Comparison of ENCODE assay signal across 20 mouse cellular contexts in genomic region chr4:85262606-85263005, GRCm38 (mm10). TPM values are rescaled to one million over a fixed set of nuclear protein-coding genes. Genes with fewer than 3 reads are reported as not detected.
DNase-seq lines count a peak whose midpoint lies in the region; ATAC-seq and TF ChIP-seq lines count a peak whose summit lies in the region.
"Had no signal": no experiment of that assay in that cellular context is flagged by ENCODE, and none has a peak within 500 bp of the region (broad histone marks: within the 10 kb centered on the region; RNA-seq: fewer than 3 reads in every experiment).

No protein-coding gene starts in this region.

- H3K4me3 ChIP-seq in forebrain, postnatal 0 days (ENCODE audit: low read depth, low read length): no peak overlapping the region
- no peak overlapping the region for H3K4me3 ChIP-seq in forebrain, embryonic 12.5 days (replicated peaks)
- H3K4me3 ChIP-seq in left cerebral cortex, adult 2 months: no peak overlapping the region
- no peak overlapping the region for H3K4me3 ChIP-seq in kidney, adult 2 months (ENCODE audit: insufficient read depth, low read depth, low read length)
- H3K4me3 ChIP-seq: embryonic facial prominence, embryonic 10.5 days; gastrocnemius, adult 2 months; neural tube, embryonic 13.5 days; stomach, embryonic 15.5 days had no signal

- intact Hi-C loops in left cerebral cortex, adult 2 months (cut with DNase I): no loop called here
- intact Hi-C loops in left cerebral cortex, postnatal 36 days (cut with DNase I): no loop called here

- H3K4me1 ChIP-seq in forebrain, postnatal 0 days (ENCODE audit: insufficient read depth): peaks cover 28% of the 10 kb centered on the region
- peaks cover 4% of the 10 kb centered on the region; the same call in 1 of the 2 replicates for H3K4me1 ChIP-seq in forebrain, embryonic 12.5 days
- H3K4me1 ChIP-seq in kidney, adult 2 months (ENCODE audit: control insufficient read depth, insufficient read depth, low read length): no peaks in the 10 kb centered on the region
- H3K4me1 ChIP-seq: embryonic facial prominence, embryonic 10.5 days; stomach, embryonic 15.5 days had no signal

- no peak overlapping the region for H3K4me2 ChIP-seq in forebrain, postnatal 0 days (ENCODE audit: low read depth)
- no peak overlapping the region for H3K4me2 ChIP-seq in forebrain, embryonic 12.5 days
- H3K4me2 ChIP-seq: heart, embryonic 11.5 days; liver, embryonic 11.5 days; neural tube, embryonic 13.5 days; stomach, embryonic 15.5 days had no signal

- H3K36me3 ChIP-seq in forebrain, postnatal 0 days (ENCODE audit: insufficient read depth): no peaks in the 10 kb centered on the region
- H3K36me3 ChIP-seq in forebrain, embryonic 12.5 days (replicated peaks): no peaks in the 10 kb centered on the region
- H3K36me3 ChIP-seq in kidney, adult 2 months (ENCODE audit: control insufficient read depth, insufficient read depth, low read length): no peaks in the 10 kb centered on the region
- H3K36me3 ChIP-seq: embryonic facial prominence, embryonic 10.5 days; neural tube, embryonic 13.5 days; stomach, embryonic 15.5 days had no signal

- no peak for DNase-seq in forebrain, postnatal 0 days
- no peak for DNase-seq in left cerebral cortex, adult 2 months (ENCODE audit: extremely low spot score in 1 of 2, low spot score in 2 of 2)
- no peak for DNase-seq in left cerebral cortex, postnatal 36 days (ENCODE audit: low spot score in 2 of 2)
- DNase-seq in adrenal gland, adult 8-10 months: peak; percentile 59
- peak; percentile 32 for DNase-seq in adrenal gland, postnatal 25 days
- no peak for DNase-seq in kidney, adult 2 months
- DNase-seq: gastrocnemius, adult 2 months; heart, postnatal 10 days; kidney, adult 9 months; kidney, postnatal 25 days; lung, adult 18-20 months; lung, postnatal 36 days had no signal

- ATAC-seq in forebrain, postnatal 0 days: no peak
- ATAC-seq in forebrain, embryonic 12.5 days (ENCODE audit: low FRiP score): no peak

- no peak for TF ChIP-seq POLR2A in kidney, adult 2 months (IDR thresholded peaks at IDR 0.05; ENCODE audit: low read depth, low read length)

- H3K9ac ChIP-seq in forebrain, postnatal 0 days: no peak overlapping the region
- no peak overlapping the region for H3K9ac ChIP-seq in forebrain, embryonic 12.5 days
- H3K9ac ChIP-seq: neural tube, embryonic 13.5 days; stomach, embryonic 15.5 days had no signal

- 64% methylated on average over 13 of the region's 13 CpGs for WGBS in forebrain, postnatal 0 days
- 77% methylated on average over 13 of the region's 13 CpGs for WGBS in forebrain, embryonic 12.5 days
- WGBS in kidney, adult 2 months: 91% methylated on average over 13 of the region's 13 CpGs

- H3K27ac ChIP-seq in forebrain, postnatal 0 days (ENCODE audit: low read depth, low read length): peak overlapping the region; percentile 80
- H3K27ac ChIP-seq in forebrain, embryonic 12.5 days: no peak overlapping the region
- peak overlapping the region; percentile 29; the same call in 1 of the 2 replicates for H3K27ac ChIP-seq in left cerebral cortex, adult 2 months
- H3K27ac ChIP-seq in kidney, adult 2 months (ENCODE audit: insufficient read depth, low read depth, low read length): no peak overlapping the region
- H3K27ac ChIP-seq: embryonic facial prominence, embryonic 10.5 days; gastrocnemius, adult 2 months; neural tube, embryonic 13.5 days; stomach, embryonic 15.5 days had no signal

- no peak for TF ChIP-seq CTCF in forebrain, postnatal 0 days (IDR thresholded peaks at IDR 0.05; ENCODE audit: low read depth)
- TF ChIP-seq CTCF in left cerebral cortex, adult 2 months (IDR thresholded peaks at IDR 0.05): no peak
- no peak for TF ChIP-seq CTCF in kidney, adult 2 months (conservative IDR thresholded peaks at IDR 0.05; ENCODE audit: insufficient read depth, insufficient read length, low read depth, low read length)

- H3K27me3 ChIP-seq in forebrain, postnatal 0 days (ENCODE audit: insufficient read depth, low read length): no peaks in the 10 kb centered on the region
- no peaks in the 10 kb centered on the region for H3K27me3 ChIP-seq in forebrain, embryonic 12.5 days
- no peaks in the 10 kb centered on the region for H3K27me3 ChIP-seq in kidney, adult 2 months (replicated peaks; ENCODE audit: control insufficient read depth, insufficient read depth, low read length)
- H3K27me3 ChIP-seq: neural tube, embryonic 13.5 days; stomach, embryonic 15.5 days had no signal

- no peaks in the 10 kb centered on the region for H3K9me3 ChIP-seq in forebrain, postnatal 0 days (ENCODE audit: low read length)
- no peaks in the 10 kb centered on the region for H3K9me3 ChIP-seq in forebrain, embryonic 12.5 days
- H3K9me3 ChIP-seq: embryonic facial prominence, embryonic 10.5 days; neural tube, embryonic 13.5 days; stomach, embryonic 15.5 days had no signal

RNA-seq across cellular contexts. Expression of gene Sh3gl2, which starts 57.7 kb away (rescaled TPM):
- total RNA-seq in forebrain, postnatal 0 days (2014; rRNA removed): 29.3 and 31.9 TPM in 2 replicates
- polyA plus RNA-seq in forebrain, postnatal 0 days (2015; fragmentation: Nextera tagmentation; extraction: Ambion mirVana): 122 and 123 TPM in 2 replicates
- 13.8 and 14.0 TPM in 2 replicates for polyA plus RNA-seq in forebrain, embryonic 12.5 days (2016; fragmentation: Nextera tagmentation; extraction: Ambion mirVana)
- 100 to 1,000 TPM; 247 to 282 TPM for total RNA-seq in left cerebral cortex, adult 2 months (2021)
- total RNA-seq in left cerebral cortex, postnatal 36 days (2021): 100 to 1,000 TPM; 265 to 309 TPM
- 10 to 100 TPM; 28.3 to 41.6 (median 38.0) TPM for total RNA-seq in adrenal gland, adult 8-10 months (2022)
- total RNA-seq in adrenal gland, postnatal 25 days (2021): 21.6 and 32.2 TPM in 2 replicates
- polyA plus RNA-seq in kidney, adult 2 months (2012; rRNA removed): 12.3 and 13.0 TPM in 2 replicates
- total RNA-seq: common myeloid progenitor, adult 5-6 weeks had no signal
- polyA plus RNA-seq: C2C12 had no signal

Comparison
In these comparisons a context has a peak if more than half of its experiments do, and no peak if none do; other contexts are left out.
1. H3K27ac ChIP-seq: peak in forebrain, postnatal 0 days (single experiment) and left cerebral cortex, adult 2 months (single experiment); none in forebrain, embryonic 12.5 days (single experiment) and kidney, adult 2 months (single experiment).
2. DNase-seq: peak in adrenal gland, adult 8-10 months (single experiment) and adrenal gland, postnatal 25 days (single experiment); none in forebrain, postnatal 0 days (single experiment), left cerebral cortex, adult 2 months (0 of 2), left cerebral cortex, postnatal 36 days (0 of 2) and kidney, adult 2 months (single experiment).